Mouse (Mus musculus): ENCODE results near the gene St8sia1. TPM values are rescaled to one million over a fixed set of nuclear protein-coding genes. Genes with fewer than 3 reads are reported as not detected.

The St8sia1 gene
- total RNA-seq, 2 experiments from 2014 or later: 28.4 to 28.6 TPM

GRCm38 (mm10) chr6:142806326-142806725, 157.9 kb downstream of the St8sia1 start:
- no peak for DNase-seq (ENCODE audit: low spot score in 2 of 2)

GRCm38 (mm10) chr6:142804402-142804801, 159.8 kb downstream of the St8sia1 start, which contains the start of gene Sult6b2:
TSS of gene Sult6b2 (minus strand) at chr6:142804502.
- intact Hi-C loops (cut with DNase I): no loop called here

More at GRCm38 (mm10) chr6:142806326-142806725, 157.9 kb downstream of the St8sia1 start:
- intact Hi-C loops (cut with DNase I): no loop called here

GRCm38 (mm10) chr6:142802617-142803525, 161.4 kb downstream of the St8sia1 start:
- DNase-seq (ENCODE audit: low spot score in 2 of 2): no peak

More at GRCm38 (mm10) chr6:142804402-142804801, 159.8 kb downstream of the St8sia1 start, which contains the start of gene Sult6b2:
- DNase-seq (ENCODE audit: low spot score in 2 of 2): no peak

GRCm38 (mm10) chr6:142801687-142802086, 162.6 kb downstream of the St8sia1 start:
- DNase-seq (ENCODE audit: low spot score in 2 of 2): no peak
- intact Hi-C loops (cut with DNase I): no loop called here

More at GRCm38 (mm10) chr6:142802617-142803525, 161.4 kb downstream of the St8sia1 start:
- intact Hi-C loops (cut with DNase I): no loop called here

- DNase-seq (ENCODE audit: low spot score in 2 of 2): no peak
- intact Hi-C loops (cut with DNase I): no loop called here
Measured at GRCm38 (mm10) chr6:142799704-142800374, 164.4 kb downstream of the St8sia1 start.

GRCm38 (mm10) chr6:142798837-142799236, 165.4 kb downstream of the St8sia1 start:
- no peak for DNase-seq (ENCODE audit: low spot score in 2 of 2)
- intact Hi-C loops (cut with DNase I): no loop called here

- DNase-seq (ENCODE audit: low spot score in 2 of 2): no peak
- intact Hi-C loops (cut with DNase I): no loop called here
Measured at GRCm38 (mm10) chr6:142797996-142798395, 166.3 kb downstream of the St8sia1 start.

GRCm38 (mm10) chr6:142795655-142796441, 168.4 kb downstream of the St8sia1 start:
- DNase-seq (ENCODE audit: low spot score in 2 of 2): no peak
- intact Hi-C loops (cut with DNase I): no loop called here

- intact Hi-C loops (cut with DNase I): no loop called here
- no peak for DNase-seq (ENCODE audit: low spot score in 2 of 2)
Measured at GRCm38 (mm10) chr6:142795087-142795486, 169.2 kb downstream of the St8sia1 start.

- intact Hi-C loops (cut with DNase I): no loop called here
- DNase-seq (ENCODE audit: low spot score in 2 of 2): no peak
Measured at GRCm38 (mm10) chr6:142793468-142793867, 170.8 kb downstream of the St8sia1 start.

GRCm38 (mm10) chr6:142792241-142792968, 171.8 kb downstream of the St8sia1 start:
- intact Hi-C loops (cut with DNase I): no loop called here
- no peak for DNase-seq (ENCODE audit: low spot score in 2 of 2)

- intact Hi-C loops (cut with DNase I): no loop called here
- no peak for DNase-seq (ENCODE audit: low spot score in 2 of 2)
Measured at GRCm38 (mm10) chr6:142789736-142790135, 174.5 kb downstream of the St8sia1 start.

GRCm38 (mm10) chr6:142788042-142788987, 175.9 kb downstream of the St8sia1 start:
- intact Hi-C loops (cut with DNase I): no loop called here
- no peak for DNase-seq (ENCODE audit: low spot score in 2 of 2)

GRCm38 (mm10) chr6:142786106-142786505, 178.1 kb downstream of the St8sia1 start:
- intact Hi-C loops (cut with DNase I): no loop called here
- DNase-seq (ENCODE audit: low spot score in 2 of 2): no peak

GRCm38 (mm10) chr6:142785343-142785742, 178.9 kb downstream of the St8sia1 start:
- DNase-seq (ENCODE audit: low spot score in 2 of 2): no peak
- intact Hi-C loops (cut with DNase I): no loop called here

GRCm38 (mm10) chr6:142781286-142781685, 183.0 kb downstream of the St8sia1 start:
- intact Hi-C loops (cut with DNase I): loop anchor here (2.0 kb wide), 1 partner anchor 34 kb away; no protein-coding TSS in a partner anchor
- DNase-seq (ENCODE audit: low spot score in 2 of 2): no peak

- intact Hi-C loops (cut with DNase I): loop anchor here (2.0 kb wide), 1 partner anchor 34 kb away; no protein-coding TSS in a partner anchor
- no peak for DNase-seq (ENCODE audit: low spot score in 2 of 2)
Measured at GRCm38 (mm10) chr6:142780574-142781033, 183.6 kb downstream of the St8sia1 start.
